Mouse (Mus musculus) thymus, postnatal 4 days (tissue): ENCODE data around the gene Tnik.

Experiments
- DNase-seq: peaks from one replicate; pipeline ENCODE4 v3.0.0; 2021

Tnik gene

DNA sequence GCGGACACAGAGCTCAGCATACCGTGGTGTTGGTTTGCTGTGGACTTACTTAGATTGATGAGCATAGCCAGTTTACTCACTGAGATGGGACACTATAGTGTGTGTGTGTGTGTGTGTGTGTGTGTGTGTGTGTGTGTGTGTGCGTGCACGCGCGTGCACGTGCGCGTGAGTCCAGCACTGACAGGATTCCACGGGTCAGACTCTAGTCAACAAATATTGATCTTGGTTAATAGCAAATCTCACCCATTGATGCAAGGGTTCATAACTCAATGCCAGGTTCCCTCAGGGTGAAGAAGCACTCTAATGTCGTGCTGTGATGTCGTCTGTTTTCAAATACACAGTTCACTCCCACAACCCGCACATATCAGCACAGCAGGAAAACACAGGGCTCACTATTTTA lies 462.2 kb downstream of the Tnik start:
- no peak for DNase-seq
